24 mouse cellular contexts compared by ENCODE assay signal in the genomic region with DNA sequence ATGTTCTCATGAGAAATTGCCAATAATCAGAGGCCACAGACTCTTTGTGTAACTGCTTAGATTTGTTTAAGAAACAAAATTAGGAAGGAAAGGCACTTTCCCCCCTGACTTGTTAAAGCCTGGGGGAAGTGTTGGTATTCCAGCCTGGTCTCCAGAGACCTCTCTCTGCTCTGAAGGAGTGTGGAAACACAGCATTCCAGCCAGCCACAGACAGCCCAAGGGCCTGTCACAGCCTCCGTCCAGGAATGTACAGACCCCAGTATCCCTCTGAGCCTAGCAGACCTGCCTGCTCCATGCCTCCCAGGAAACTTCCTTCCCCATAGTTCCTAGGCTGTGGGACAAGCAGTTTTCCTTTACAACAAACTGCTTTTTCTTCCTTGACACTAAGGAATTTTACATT.
A peak's percentile ranks its signal among the peaks of the same experiment; 100 is the strongest.
DNase-seq lines count a peak whose midpoint lies in the region; ATAC-seq and TF ChIP-seq lines count a peak whose summit lies in the region.
"Had no signal": no experiment of that assay in that cellular context is flagged by ENCODE, and none has a peak within 500 bp of the region (broad histone marks: within the 10 kb centered on the region; RNA-seq: fewer than 3 reads in every experiment).

No protein-coding gene starts in this region.

- TF ChIP-seq POLR2A in kidney, adult 2 months (IDR thresholded peaks at IDR 0.05; ENCODE audit: low read depth, low read length) = no peak

- WGBS in kidney, adult 2 months = 43% methylated on average over 1 of the region's 1 CpGs
- 0% methylated on average over 1 of the region's 1 CpGs for WGBS in embryonic facial prominence, embryonic 12.5 days
- 29% methylated on average over 1 of the region's 1 CpGs for WGBS in limb, embryonic 10.5 days

- TF ChIP-seq CTCF in kidney, adult 2 months (conservative IDR thresholded peaks at IDR 0.05; ENCODE audit: insufficient read depth, insufficient read length, low read depth, low read length) = no peak

- intact Hi-C loops in left cerebral cortex, postnatal 25 days (cut with DNase I) = loop anchor here (10.0 kb wide), 1 partner anchor 354 kb away; no protein-coding TSS in a partner anchor

- DNase-seq in kidney, postnatal 14 days = peak; percentile 27
- DNase-seq in kidney, adult 2 months = no peak
- peak; percentile 60 for DNase-seq in NIH3T3 (ENCODE audit: low read depth)
- no peak for DNase-seq in limb, embryonic 10.5 days (ENCODE audit: low spot score)
- no peak for DNase-seq in left cerebral cortex, postnatal 25 days (ENCODE audit: low spot score in 2 of 2)
- no peak for DNase-seq in heart, adult 11 months
- DNase-seq in left cerebral cortex, adult 9 months (ENCODE audit: low spot score in 2 of 2) = no peak
- DNase-seq: adrenal gland, postnatal 25 days; cerebellum, adult 11 months; cerebellum, postnatal 10 days; forebrain, postnatal 0 days; heart, postnatal 10 days; kidney, postnatal 36 days; layer of hippocampus, adult 9-11 months; right cerebral cortex, adult 18-20 months; thymus, postnatal 36 days had no signal

- H3K4me1 ChIP-seq in kidney, adult 2 months (ENCODE audit: control insufficient read depth, insufficient read depth, low read length) = 0 out of 2 replicates have a peak, but pooled peaks cover 3% of the 10 kb centered on the region
- H3K4me1 ChIP-seq in embryonic facial prominence, embryonic 12.5 days = peaks cover 51% of the 10 kb centered on the region
- peaks cover 67% of the 10 kb centered on the region for H3K4me1 ChIP-seq in limb, embryonic 10.5 days

- no peaks in the 10 kb centered on the region for H3K27me3 ChIP-seq in kidney, adult 2 months (replicated peaks; ENCODE audit: control insufficient read depth, insufficient read depth, low read length)
- 0 out of 2 replicates have a peak, but pooled peaks cover 5% of the 10 kb centered on the region for H3K27me3 ChIP-seq in embryonic facial prominence, embryonic 12.5 days
- peaks cover 56% of the 10 kb centered on the region for H3K27me3 ChIP-seq in limb, embryonic 10.5 days (ENCODE audit: low read depth, poor library complexity, severe bottlenecking)

- no peak overlapping the region for H3K4me2 ChIP-seq in embryonic facial prominence, embryonic 12.5 days (replicated peaks)
- H3K4me2 ChIP-seq: heart, embryonic 11.5 days; liver, embryonic 15.5 days; midbrain, embryonic 11.5 days; neural tube, embryonic 12.5 days had no signal

- no peak overlapping the region for H3K9ac ChIP-seq in embryonic facial prominence, embryonic 12.5 days
- H3K9ac ChIP-seq: forebrain, postnatal 0 days; liver, embryonic 15.5 days; neural tube, embryonic 12.5 days had no signal

- H3K9me3 ChIP-seq in embryonic facial prominence, embryonic 12.5 days = no peaks in the 10 kb centered on the region
- no peaks in the 10 kb centered on the region for H3K9me3 ChIP-seq in limb, embryonic 10.5 days (replicated peaks)
- H3K9me3 ChIP-seq: liver, embryonic 15.5 days; neural tube, embryonic 12.5 days had no signal

- ATAC-seq in embryonic facial prominence, embryonic 12.5 days (ENCODE audit: insufficient number of reproducible peaks, insufficient read depth, low FRiP score, low TSS enrichment) = no peak
- ATAC-seq: CD4-positive, CD25-positive, alpha-beta regulatory T cell, adult 4 months; forebrain, postnatal 0 days had no signal

- no peak overlapping the region for H3K27ac ChIP-seq in kidney, adult 2 months (ENCODE audit: insufficient read depth, low read depth, low read length)
- 0 out of 2 replicates have a peak overlapping the region, but pooled peaks have one; percentile 65 for H3K27ac ChIP-seq in embryonic facial prominence, embryonic 12.5 days
- H3K27ac ChIP-seq in limb, embryonic 10.5 days = peak overlapping the region; percentile 34; the same call in 1 of the 2 replicates
- H3K27ac ChIP-seq: left cerebral cortex, adult 2 months; liver, embryonic 15.5 days; macrophage; neural tube, embryonic 12.5 days had no signal

- no peaks in the 10 kb centered on the region for H3K36me3 ChIP-seq in kidney, adult 2 months (ENCODE audit: control insufficient read depth, insufficient read depth, low read length)
- no peaks in the 10 kb centered on the region for H3K36me3 ChIP-seq in embryonic facial prominence, embryonic 12.5 days
- no peaks in the 10 kb centered on the region for H3K36me3 ChIP-seq in limb, embryonic 10.5 days
- H3K36me3 ChIP-seq: liver, embryonic 15.5 days; neural tube, embryonic 12.5 days had no signal

- H3K4me3 ChIP-seq in kidney, adult 2 months (ENCODE audit: insufficient read depth, low read depth, low read length) = no peak overlapping the region
- no peak overlapping the region for H3K4me3 ChIP-seq in embryonic facial prominence, embryonic 12.5 days
- no peak overlapping the region for H3K4me3 ChIP-seq in limb, embryonic 10.5 days
- H3K4me3 ChIP-seq: left cerebral cortex, adult 2 months; liver, embryonic 15.5 days; neural tube, embryonic 12.5 days had no signal

Comparison
In these comparisons a context has a peak if more than half of its experiments do, and no peak if none do; other contexts are left out.
1. DNase-seq: peak in kidney, postnatal 14 days (single experiment) and NIH3T3 (single experiment); none in kidney, adult 2 months (single experiment), limb, embryonic 10.5 days (single experiment), left cerebral cortex, postnatal 25 days (0 of 2), heart, adult 11 months (single experiment) and left cerebral cortex, adult 9 months (0 of 2).